Mouse (Mus musculus) kidney, embryonic 16.5 days (tissue): ENCODE measurements around the gene Atp1b2. TPM values are rescaled to one million over a fixed set of nuclear protein-coding genes. Genes with fewer than 3 reads are reported as not detected.
A peak's percentile ranks its signal among the peaks of the same experiment; 100 is the strongest.

Experiments
- ATAC-seq: fragments of 200-750 bp; cut with Nextera tagmentation; 2 replicates; pipeline ENCODE4 v1.8.0; 2017; ENCODE audit warnings: moderate TSS enrichment; ENCODE audit not compliant: low FRiP score, low TSS enrichment
- H3K27ac ChIP-seq: fragments of 300-500 bp; sonication (generic); 2 replicates; pipeline ENCODE4 v1.5.1; 2014; ENCODE audit warnings: low read length
- H3K27me3 ChIP-seq: fragments of 300-500 bp; sonication (generic); 2 replicates; pipeline ENCODE4 v1.6.1; 2014; ENCODE audit warnings: low read length, control low read depth, mixed read lengths; ENCODE audit not compliant: insufficient read depth
- H3K36me3 ChIP-seq: fragments of 300-500 bp; sonication (generic); 2 replicates; pipeline ENCODE4 v1.6.1; 2014; ENCODE audit warnings: low read length, control low read depth, mixed read lengths; ENCODE audit not compliant: insufficient read depth
- H3K4me1 ChIP-seq: fragments of 300-500 bp; sonication (generic); 2 replicates; pipeline ENCODE4 v1.6.1; 2014; ENCODE audit warnings: low read length, control low read depth, mixed read lengths; ENCODE audit not compliant: insufficient read depth
- H3K4me2 ChIP-seq: fragments of 300-500 bp; sonication (generic); replicated peaks from 2 replicates; pipeline ENCODE4 v1.6.1; 2014; ENCODE audit warnings: low read depth, low read length
- H3K4me3 ChIP-seq: fragments of 300-500 bp; sonication (generic); 2 replicates; pipeline ENCODE4 v1.5.1; 2014; ENCODE audit warnings: mild to moderate bottlenecking, low read length
- H3K9ac ChIP-seq: fragments of 300-500 bp; sonication (generic); replicated peaks from 2 replicates; pipeline ENCODE4 v1.6.1; 2014; ENCODE audit warnings: low read length
- H3K9me3 ChIP-seq: fragments of 300-500 bp; sonication (generic); 2 replicates; pipeline ENCODE4 v1.6.1; 2016; ENCODE audit warnings: low read length, control low read depth
- WGBS: fragments of 180-500 bp; shearing (Covaris S2); extraction: QIAGEN DNeasy Blood & Tissue Kit; methylation state at CpG from one replicate; pipeline ENCODE4 v1.1.7; 2014; 5-methylcytosine and 5-hydroxymethylcytosine counted together
- polyA plus RNA-seq: library from polyadenylated mRNA; unstranded; fragments of >200 nt; fragmentation: Nextera tagmentation; extraction: Ambion mirVana; gene quantifications from 2 replicates; pipeline ENCODE4 v1.2.1, GENCODE M21; 2015

Gene Atp1b2
- polyA plus RNA-seq, 1 experiment from 2014 or later = 12.3 TPM

DNA sequence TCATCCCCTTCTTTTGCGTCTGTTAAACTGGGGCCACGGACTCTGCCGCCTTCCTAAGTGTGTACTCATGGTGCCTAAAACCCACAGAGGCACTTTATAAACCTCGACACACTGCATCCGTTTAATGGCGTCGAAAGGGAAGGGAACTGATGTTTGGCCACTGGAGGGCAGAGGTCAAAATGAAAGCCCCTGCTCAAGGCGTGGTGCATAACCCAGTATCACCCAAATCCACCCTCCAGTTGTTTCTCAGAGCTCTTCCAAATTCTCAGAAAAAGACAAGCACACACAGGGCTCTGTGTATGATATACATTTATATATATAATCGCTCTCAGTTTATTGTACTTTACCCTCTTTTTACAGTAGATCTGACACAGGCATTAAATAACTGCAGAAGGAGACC, 6.3 kb downstream of the Atp1b2 start:
- Histone ChIP-seq H3K27me3 (peaks cover 6% of the 10 kb centered on the region; the same call in 1 of the 2 replicates), H3K36me3 (0 out of 2 replicates have a peak, but pooled peaks cover 3% of the 10 kb centered on the region), H3K9ac (no peak overlapping the region; the same call in 1 of the 2 replicates), H3K4me2 (no peak overlapping the region; the same call in 1 of the 2 replicates), H3K9me3 (no peaks in the 10 kb centered on the region), H3K4me1 (peaks cover 24% of the 10 kb centered on the region), H3K27ac (peak overlapping the region; percentile 51; the same call in 1 of the 2 replicates), H3K4me3 (no peak overlapping the region)
- no peak for ATAC-seq
- 16% methylated on average over 9 of the region's 9 CpGs for WGBS

DNA sequence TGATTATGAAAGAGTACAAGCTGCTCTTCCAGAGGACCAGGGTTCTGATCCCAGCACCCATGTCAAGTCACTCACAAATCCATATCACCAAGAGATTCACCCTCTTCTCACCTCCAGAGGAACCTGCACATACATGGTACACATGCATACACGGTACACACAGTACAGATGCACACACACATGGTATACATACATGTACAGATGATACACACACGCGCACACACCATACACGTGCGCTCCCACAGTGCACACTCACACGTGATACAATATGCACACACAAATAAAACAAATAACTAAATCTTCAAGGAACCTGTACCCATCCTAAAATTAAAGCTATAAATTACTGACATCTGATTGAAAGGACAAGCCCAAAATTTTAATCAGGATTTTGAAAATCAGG, 10.9 kb downstream of the Atp1b2 start:
- whole genome bisulfite sequencing = 96% methylated on average over 6 of the region's 6 CpGs
- ATAC-seq = no peak
- H3K4me1 ChIP-seq = peaks cover 6% of the 10 kb centered on the region
- no peak overlapping the region for H3K4me2 ChIP-seq
- no peaks in the 10 kb centered on the region for H3K9me3 ChIP-seq
- H3K4me3 ChIP-seq = no peak overlapping the region
- no peak overlapping the region for H3K9ac ChIP-seq
- H3K27ac ChIP-seq = no peak overlapping the region
- peaks cover 34% of the 10 kb centered on the region for H3K36me3 ChIP-seq
- H3K27me3 ChIP-seq = no peaks in the 10 kb centered on the region

DNA sequence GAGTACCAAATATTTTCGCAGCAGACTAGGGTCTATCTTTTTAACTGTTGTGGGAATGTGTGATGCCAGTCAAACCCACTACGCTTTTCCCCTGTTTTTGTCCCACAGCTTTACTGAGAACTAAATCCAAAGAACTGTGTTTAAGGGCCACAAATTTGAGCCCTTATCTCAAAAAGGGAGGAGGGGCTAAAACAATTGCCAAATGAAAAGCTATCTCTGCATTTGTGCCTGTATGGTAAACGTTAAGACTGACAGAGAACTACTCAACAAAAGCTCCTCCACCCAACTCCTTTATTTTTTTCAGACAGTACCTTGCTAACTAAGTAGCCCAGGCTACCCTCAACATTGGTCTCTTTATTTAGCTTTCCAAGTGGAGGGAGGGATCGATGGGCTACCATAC, 12.9 kb downstream of the Atp1b2 start:
- Histone ChIP-seq H3K27me3 (no peaks in the 10 kb centered on the region), H3K4me3 (no peak overlapping the region), H3K4me2 (no peak overlapping the region), H3K27ac (no peak overlapping the region), H3K4me1 (no peaks in the 10 kb centered on the region), H3K9ac (no peak overlapping the region), H3K36me3 (peaks cover 55% of the 10 kb centered on the region), H3K9me3 (no peaks in the 10 kb centered on the region)
- 91% methylated on average over 4 of the region's 4 CpGs for WGBS
- no peak for ATAC-seq

DNA sequence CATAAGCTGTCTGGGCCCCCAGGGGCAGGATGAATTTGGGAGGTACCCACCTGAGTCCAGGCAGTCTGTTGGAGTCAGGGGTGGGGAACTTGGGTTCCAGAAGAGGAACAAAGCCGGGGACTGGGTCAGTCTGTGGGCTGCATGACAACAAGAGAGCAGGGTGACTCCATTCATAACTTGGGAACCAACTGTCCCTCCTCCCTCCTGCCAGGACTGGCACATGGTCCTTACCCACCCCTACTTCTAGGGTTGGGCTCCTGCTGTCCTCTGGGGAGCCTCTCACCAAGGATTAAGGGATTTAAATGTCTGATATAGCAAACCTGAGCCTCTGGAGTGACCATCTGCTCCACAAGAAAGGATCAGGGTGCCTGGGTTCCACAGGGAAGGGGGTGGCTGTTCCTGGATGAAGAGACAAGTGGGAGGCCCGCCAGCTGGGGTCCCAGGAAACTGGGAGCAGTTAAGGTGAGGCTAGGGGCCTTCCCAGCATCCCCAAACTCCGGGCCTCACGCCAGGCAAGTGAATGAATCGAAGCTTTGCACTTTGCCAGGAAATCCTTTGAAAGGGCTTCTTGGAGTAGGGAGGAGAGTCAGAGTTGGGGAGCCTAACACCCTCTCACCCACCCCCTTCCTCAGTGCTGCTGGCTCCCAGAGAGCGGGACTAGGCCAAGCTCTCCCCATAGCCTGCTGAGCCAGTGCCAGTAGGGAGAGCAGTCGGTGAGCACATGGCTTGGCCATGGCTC, 13.7 kb downstream of the Atp1b2 start:
- 91% methylated on average over 7 of the region's 7 CpGs for WGBS
- Histone ChIP-seq H3K4me3 (no peak overlapping the region), H3K9ac (no peak overlapping the region), H3K4me1 (no peaks in the 10 kb centered on the region), H3K27me3 (no peaks in the 10 kb centered on the region), H3K9me3 (no peaks in the 10 kb centered on the region), H3K36me3 (peaks cover 62% of the 10 kb centered on the region), H3K27ac (no peak overlapping the region), H3K4me2 (no peak overlapping the region)
- no peak for ATAC-seq

DNA sequence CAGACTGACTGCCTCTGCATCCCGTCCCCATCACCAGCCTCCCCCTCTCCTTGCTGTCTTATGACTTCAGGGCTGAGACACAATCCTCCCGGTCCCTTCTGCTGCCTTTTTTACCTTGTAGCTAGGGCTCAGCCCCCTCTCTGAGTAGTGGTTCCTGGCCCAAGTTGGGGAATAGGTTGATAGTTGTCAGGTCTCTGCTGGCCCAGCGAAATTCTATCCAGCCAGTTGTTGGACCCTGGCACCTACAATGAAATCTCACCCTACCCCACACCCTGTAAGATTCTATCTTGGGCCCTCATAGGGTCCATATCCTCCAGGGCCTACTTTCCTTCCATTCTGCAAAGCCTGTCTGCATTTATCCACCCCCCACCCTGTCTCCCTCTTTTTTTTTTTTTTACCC, 14.3 kb downstream of the Atp1b2 start:
- Histone ChIP-seq H3K4me2 (no peak overlapping the region), H3K27me3 (no peaks in the 10 kb centered on the region), H3K4me3 (no peak overlapping the region), H3K27ac (no peak overlapping the region), H3K4me1 (no peaks in the 10 kb centered on the region), H3K9ac (no peak overlapping the region), H3K36me3 (peaks cover 68% of the 10 kb centered on the region), H3K9me3 (no peaks in the 10 kb centered on the region)
- WGBS = 85% methylated on average over 3 of the region's 3 CpGs
- ATAC-seq = no peak

DNA sequence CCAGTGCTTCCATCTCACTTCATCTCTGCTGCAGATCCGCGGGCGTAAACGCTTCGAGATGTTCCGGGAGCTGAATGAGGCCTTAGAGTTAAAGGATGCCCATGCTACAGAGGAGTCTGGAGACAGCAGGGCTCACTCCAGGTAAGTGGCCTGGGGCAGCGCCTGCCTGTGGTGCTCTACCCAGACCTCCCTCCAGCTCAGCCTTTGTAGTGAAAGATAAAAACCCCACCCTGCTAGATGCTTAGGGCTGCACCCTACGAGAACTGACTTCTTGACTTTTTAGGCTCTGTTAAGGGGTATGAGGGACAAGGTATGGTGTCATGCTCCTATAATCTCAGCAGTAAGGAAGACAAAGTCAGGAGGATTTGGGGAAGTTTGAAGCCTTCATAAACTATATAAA, 15.1 kb downstream of the Atp1b2 start:
- Histone ChIP-seq H3K27ac (no peak overlapping the region), H3K4me1 (no peaks in the 10 kb centered on the region), H3K36me3 (peaks cover 68% of the 10 kb centered on the region), H3K4me3 (no peak overlapping the region), H3K27me3 (no peaks in the 10 kb centered on the region), H3K4me2 (no peak overlapping the region), H3K9me3 (no peaks in the 10 kb centered on the region), H3K9ac (no peak overlapping the region)
- 91% methylated on average over 8 of the region's 8 CpGs for WGBS
- ATAC-seq = no peak

DNA sequence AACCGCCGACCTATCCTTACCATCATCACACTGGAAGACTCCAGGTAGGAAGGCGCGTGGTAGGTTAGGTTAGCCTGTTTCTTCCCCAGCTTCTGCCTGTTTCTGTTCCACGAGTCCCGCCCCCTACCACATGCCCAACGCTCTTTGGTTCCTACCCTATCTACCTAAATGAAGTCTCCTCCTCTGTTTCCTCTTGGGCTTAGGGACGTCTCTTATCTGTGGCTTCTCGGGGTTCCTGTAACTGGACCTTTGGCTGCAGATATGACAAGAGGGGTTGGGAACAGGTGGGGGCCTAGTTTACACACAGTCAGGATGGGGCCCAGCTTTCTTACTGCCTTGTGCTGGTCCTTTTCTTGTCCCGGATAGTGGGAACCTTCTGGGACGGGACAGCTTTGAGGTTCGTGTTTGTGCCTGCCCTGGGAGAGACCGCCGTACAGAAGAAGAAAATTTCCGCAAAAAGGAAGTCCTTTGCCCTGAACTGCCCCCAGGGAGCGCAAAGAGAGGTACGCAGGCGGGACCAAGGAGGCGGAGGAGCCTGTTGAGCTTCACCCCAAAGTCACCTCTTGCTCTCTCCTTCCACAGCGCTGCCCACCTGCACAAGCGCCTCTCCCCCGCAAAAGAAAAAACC, 16.4 kb downstream of the Atp1b2 start:
- WGBS = 88% methylated on average over 22 of the region's 22 CpGs
- H3K27ac ChIP-seq = no peak overlapping the region
- no peak overlapping the region for H3K4me3 ChIP-seq
- H3K4me2 ChIP-seq = no peak overlapping the region
- H3K9me3 ChIP-seq = no peaks in the 10 kb centered on the region
- no peaks in the 10 kb centered on the region for H3K27me3 ChIP-seq
- no peak overlapping the region for H3K9ac ChIP-seq
- H3K4me1 ChIP-seq = no peaks in the 10 kb centered on the region
- ATAC-seq = no peak
- peaks cover 71% of the 10 kb centered on the region for H3K36me3 ChIP-seq

DNA sequence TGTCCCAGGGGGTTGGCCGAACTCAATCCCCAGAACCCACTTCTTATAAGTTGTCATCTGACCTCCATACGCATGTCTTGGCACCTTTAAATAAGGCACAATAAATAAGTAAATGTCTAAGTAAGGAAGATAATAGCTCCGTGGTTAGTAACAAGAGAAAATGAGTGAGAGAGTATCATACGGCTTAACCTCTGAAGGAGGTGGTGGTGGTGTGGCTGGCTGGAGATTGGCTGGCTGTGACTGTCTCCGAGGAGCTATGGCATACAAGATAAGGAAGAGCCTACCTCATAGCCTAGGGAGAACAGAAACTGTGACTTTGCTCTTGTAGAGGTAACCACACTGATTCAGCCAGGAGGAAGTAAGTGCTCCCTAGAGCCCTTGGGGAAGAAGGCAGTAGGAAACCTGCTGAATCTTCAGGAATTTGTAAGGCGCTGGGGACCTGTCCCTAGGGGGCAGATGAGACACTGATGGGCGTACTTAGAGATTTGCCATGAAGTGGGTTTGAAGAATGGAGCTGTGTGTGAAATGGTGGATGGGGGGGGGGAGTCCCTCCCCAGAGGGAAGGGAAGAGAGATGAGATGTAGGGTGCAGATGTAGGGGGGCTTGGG, 19.9 kb downstream of the Atp1b2 start:
- H3K36me3 ChIP-seq = peaks cover 53% of the 10 kb centered on the region
- WGBS = 81% methylated on average over 7 of the region's 7 CpGs
- no peak for ATAC-seq
- H3K27me3 ChIP-seq = no peaks in the 10 kb centered on the region
- no peaks in the 10 kb centered on the region for H3K9me3 ChIP-seq
- no peak overlapping the region for H3K9ac ChIP-seq
- no peak overlapping the region for H3K4me3 ChIP-seq
- H3K27ac ChIP-seq = no peak overlapping the region
- H3K4me1 ChIP-seq = peaks cover 11% of the 10 kb centered on the region
- no peak overlapping the region for H3K4me2 ChIP-seq

DNA sequence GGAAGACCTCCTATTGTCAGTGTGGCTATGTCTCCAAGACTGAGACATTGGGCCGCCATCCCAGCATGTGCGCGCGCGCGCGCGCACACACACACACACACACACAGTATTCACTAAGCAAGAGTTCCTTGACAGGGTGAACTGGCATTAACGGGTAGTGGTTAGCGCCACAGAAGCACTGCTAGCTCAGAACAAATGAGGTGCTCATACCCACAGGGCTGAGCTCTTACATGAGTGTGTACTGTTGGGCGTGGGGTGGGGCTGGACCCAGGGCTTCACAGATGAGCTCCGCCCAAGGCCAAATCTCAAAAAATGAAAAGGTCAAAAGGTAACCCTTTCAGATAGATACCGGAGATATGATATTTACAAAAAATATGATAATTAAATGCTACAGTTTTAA, 20.8 kb downstream of the Atp1b2 start:
- Histone ChIP-seq H3K4me2 (no peak overlapping the region), H3K9ac (no peak overlapping the region), H3K9me3 (no peaks in the 10 kb centered on the region), H3K36me3 (peaks cover 44% of the 10 kb centered on the region), H3K27ac (no peak overlapping the region), H3K4me1 (peaks cover 11% of the 10 kb centered on the region), H3K27me3 (no peaks in the 10 kb centered on the region), H3K4me3 (no peak overlapping the region)
- ATAC-seq = no peak
- WGBS = 97% methylated on average over 13 of the region's 13 CpGs

DNA sequence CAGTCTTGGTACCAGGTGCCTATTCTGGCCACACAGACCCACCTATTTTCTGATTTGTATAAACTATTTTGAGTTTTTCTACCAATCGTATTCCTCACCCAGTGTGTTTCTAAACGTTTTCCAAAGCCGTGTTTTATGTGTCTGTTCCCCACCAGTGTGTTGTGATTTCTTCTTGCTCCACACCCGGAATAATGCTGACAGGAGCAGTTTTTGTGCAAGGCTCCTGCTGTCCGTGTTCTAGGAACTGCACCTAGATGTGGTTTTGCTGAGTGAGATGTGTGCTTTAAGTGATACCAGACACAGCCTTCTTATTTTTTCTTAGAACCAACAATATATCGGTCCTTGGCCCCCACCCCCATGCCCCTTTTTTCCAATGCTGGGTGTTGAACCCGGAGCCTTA, 21.7 kb downstream of the Atp1b2 start:
- Histone ChIP-seq H3K4me3 (no peak overlapping the region), H3K4me1 (peaks cover 11% of the 10 kb centered on the region), H3K27ac (no peak overlapping the region), H3K36me3 (peaks cover 35% of the 10 kb centered on the region), H3K9me3 (no peaks in the 10 kb centered on the region), H3K27me3 (no peaks in the 10 kb centered on the region), H3K4me2 (no peak overlapping the region), H3K9ac (no peak overlapping the region)
- ATAC-seq = no peak
- 79% methylated on average over 7 of the region's 7 CpGs for WGBS
